Mouse (Mus musculus) adrenal gland, postnatal 14 days (tissue): Measurements from ENCODE around the gene S100a8. TPM values are rescaled to one million over a fixed set of nuclear protein-coding genes. Genes with fewer than 3 reads are reported as not detected.

Experiments
- DNase-seq: peaks from one replicate; pipeline ENCODE4 v3.0.0; 2021; ENCODE audit warnings: mixed read lengths
- total RNA-seq: library from RNA; stranded (reverse); gene quantifications from 2 replicates; pipeline ENCODE4 v1.2.3, GENCODE M21; 2021

The S100a8 gene
- total RNA-seq, 1 experiment from 2014 or later = 25.3 TPM

GRCm38 (mm10) chr3:90678656-90679055 is 9.9 kb downstream of the S100a8 start:
- no peak for DNase-seq

GRCm38 (mm10) chr3:90683929-90684328 is 15.2 kb downstream of the S100a8 start:
- no peak for DNase-seq

DNA sequence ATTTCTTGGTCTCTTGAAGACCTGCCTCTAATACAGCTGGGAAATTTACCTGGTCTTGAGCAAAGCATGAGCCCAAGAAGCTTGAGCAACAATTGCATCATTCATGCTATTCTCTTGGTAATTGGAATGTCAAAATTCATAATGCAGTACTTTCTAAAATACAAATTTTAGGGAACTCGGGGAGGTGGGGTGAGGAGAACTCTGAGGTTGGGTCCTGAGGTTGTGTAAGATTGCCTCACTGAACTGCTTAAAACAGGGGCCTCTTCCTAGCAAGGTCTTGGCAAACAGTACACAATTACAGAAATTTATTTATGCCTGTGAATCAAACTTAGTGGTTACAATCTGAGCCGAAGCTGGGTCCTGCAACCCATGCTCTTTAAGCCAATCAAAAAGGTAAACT is 18.1 kb downstream of the S100a8 start:
- DNase-seq = no peak

GRCm38 (mm10) chr3:90693496-90693895 is 24.7 kb downstream of the S100a8 start:
- DNase-seq = no peak

- no peak for DNase-seq
Measured at GRCm38 (mm10) chr3:90695613-90696012, 26.8 kb downstream of the S100a8 start, which contains the start of gene S100a9. TSS of gene S100a9 (minus strand) at chr3:90695721.

- DNase-seq = no peak
Measured at GRCm38 (mm10) chr3:90702244-90702643, 33.5 kb downstream of the S100a8 start.

GRCm38 (mm10) chr3:90708523-90709202 is 39.9 kb downstream of the S100a8 start:
- peak; percentile 35 for DNase-seq

GRCm38 (mm10) chr3:90709591-90710460 is 41.0 kb downstream of the S100a8 start:
- peak; percentile 91 for DNase-seq

Other genes with a start within 250 kb of the S100a8 start
- 59.5 and 62.4 TPM in 2 replicates for gene Ints3, start 235.4 kb upstream of the S100a8 start, total RNA-seq
- gene Npr1, start 203.1 kb upstream of the S100a8 start, total RNA-seq = 120 and 132 TPM in 2 replicates
- 54.7 and 66.2 TPM in 2 replicates for gene Ilf2, start 192.9 kb upstream of the S100a8 start, total RNA-seq
- 46.1 and 49.2 TPM in 2 replicates for gene Snapin, start 177.9 kb upstream of the S100a8 start, total RNA-seq
- 108 and 112 TPM in 2 replicates for gene Chtop, start 159.5 kb upstream of the S100a8 start, total RNA-seq
- 294 and 337 TPM in 2 replicates for gene S100a1, start 154.6 kb upstream of the S100a8 start, total RNA-seq
- 75.0 and 84.7 TPM in 2 replicates for gene S100a13, start 154.5 kb upstream of the S100a8 start, total RNA-seq
- gene S100a14, start 142.1 kb upstream of the S100a8 start, total RNA-seq = 0.56 and 0.85 TPM in 2 replicates
- 63.6 and 71.4 TPM in 2 replicates for gene S100a16, start 131.7 kb upstream of the S100a8 start, total RNA-seq
- gene S100a3, start 108.4 kb upstream of the S100a8 start, total RNA-seq = not detected in 2 replicates
- gene S100a2, start 78.7 kb upstream of the S100a8 start, total RNA-seq = not detected in 2 replicates
- gene Gm42674, start 67.1 kb upstream of the S100a8 start, total RNA-seq = not detected in 2 replicates
- gene S100a4, start 65.2 kb upstream of the S100a8 start, total RNA-seq = 9.6 and 18.7 TPM in 2 replicates
- not detected in 2 replicates for gene S100a5, start 60.5 kb upstream of the S100a8 start, total RNA-seq
- gene S100a6, start 56.1 kb upstream of the S100a8 start, total RNA-seq = 54.3 and 59.5 TPM in 2 replicates
- not detected in 2 replicates for gene S100a7a, start 15.0 kb upstream of the S100a8 start, total RNA-seq
- gene S100a9, start 26.7 kb downstream of the S100a8 start, total RNA-seq = 12.2 and 30.5 TPM in 2 replicates
- not detected in 2 replicates for gene Pglyrp4, start 57.9 kb downstream of the S100a8 start, total RNA-seq
- gene Gm5849, start 108.9 kb downstream of the S100a8 start, total RNA-seq = not detected in 2 replicates